Mouse (Mus musculus) erythroid progenitor cell, adult 5-6 weeks (primary cell): ENCODE measurements around the gene Dhrs1. TPM values are rescaled to one million over a fixed set of nuclear protein-coding genes. Genes with fewer than 3 reads are reported as not detected.

Source experiments
- ATAC-seq: replicated peaks from 2 replicates; pipeline ENCODE4 v1.8.0; 2016; ENCODE audit warnings: moderate number of reproducible peaks, mild to moderate bottlenecking, moderate TSS enrichment, inconsistent platforms; ENCODE audit not compliant: poor library complexity, low FRiP score, severe bottlenecking
- total RNA-seq, 2 experiments: library from RNA; stranded (forward) in 1 of 2; stranded (reverse) in 1 of 2; fragments of 150-400 nt in 1 of 2; fragments of 186-747, 209-891 nt in 1 of 2; gene quantifications; 2 replicates each; pipeline versions ENCODE4 v1.2.3 to v1.2.4; 2015 to 2017; ENCODE audit warnings: low replicate concordance in 2 of 2

The Dhrs1 gene
- total RNA-seq, 2 experiments from 2014 or later, result 0.76 to 6.7 TPM

GRCm38 (mm10) chr14:55727889-55728685 lies 17.4 kb downstream of the Dhrs1 start:
- no peak for ATAC-seq

GRCm38 (mm10) chr14:55726261-55726660 lies 19.2 kb downstream of the Dhrs1 start:
- no peak for ATAC-seq

GRCm38 (mm10) chr14:55724411-55724871 lies 21.0 kb downstream of the Dhrs1 start:
- no peak for ATAC-seq

GRCm38 (mm10) chr14:55723433-55723832 lies 22.1 kb downstream of the Dhrs1 start:
- ATAC-seq, result peak; percentile 56

- no peak for ATAC-seq
These were observed 23.0 kb downstream of the Dhrs1 start for GRCm38 (mm10) chr14:55722438-55722945.

- peak; percentile 92 for ATAC-seq
These were observed 23.6 kb downstream of the Dhrs1 start, which contains the start of gene Rabggta for GRCm38 (mm10) chr14:55721700-55722437. Gene Rabggta (minus strand): TSS chr14:55722263.

GRCm38 (mm10) chr14:55721076-55721475 lies 24.4 kb downstream of the Dhrs1 start:
- no peak for ATAC-seq

- no peak for ATAC-seq
These were observed 24.8 kb downstream of the Dhrs1 start for GRCm38 (mm10) chr14:55720666-55721065.

GRCm38 (mm10) chr14:55719737-55720136 lies 25.8 kb downstream of the Dhrs1 start:
- no peak for ATAC-seq

GRCm38 (mm10) chr14:55716884-55717283 lies 28.6 kb downstream of the Dhrs1 start:
- no peak for ATAC-seq

GRCm38 (mm10) chr14:55716271-55716670 lies 29.2 kb downstream of the Dhrs1 start:
- ATAC-seq, result no peak

- ATAC-seq, result no peak
These were observed 30.6 kb downstream of the Dhrs1 start for GRCm38 (mm10) chr14:55714893-55715292.

- ATAC-seq, result no peak
These were observed 31.8 kb downstream of the Dhrs1 start, which contains the start of gene Tgm1 for GRCm38 (mm10) chr14:55713729-55714122. Gene Tgm1 (minus strand): TSS chr14:55713926.

- no peak for ATAC-seq
These were observed 32.3 kb downstream of the Dhrs1 start for GRCm38 (mm10) chr14:55713007-55713728.

GRCm38 (mm10) chr14:55711786-55712185 lies 33.7 kb downstream of the Dhrs1 start:
- no peak for ATAC-seq

- ATAC-seq, result no peak
These were observed 36.0 kb downstream of the Dhrs1 start for GRCm38 (mm10) chr14:55709509-55709908.

GRCm38 (mm10) chr14:55707397-55707796 lies 38.1 kb downstream of the Dhrs1 start:
- no peak for ATAC-seq

GRCm38 (mm10) chr14:55706051-55706600 lies 39.4 kb downstream of the Dhrs1 start:
- ATAC-seq, result no peak

- ATAC-seq, result no peak
These were observed 42.7 kb downstream of the Dhrs1 start for GRCm38 (mm10) chr14:55702761-55703160.

- no peak for ATAC-seq
These were observed 44.4 kb downstream of the Dhrs1 start for GRCm38 (mm10) chr14:55701131-55701530.
